Mouse (Mus musculus): ENCODE data around the gene Plcb4.

DNA sequence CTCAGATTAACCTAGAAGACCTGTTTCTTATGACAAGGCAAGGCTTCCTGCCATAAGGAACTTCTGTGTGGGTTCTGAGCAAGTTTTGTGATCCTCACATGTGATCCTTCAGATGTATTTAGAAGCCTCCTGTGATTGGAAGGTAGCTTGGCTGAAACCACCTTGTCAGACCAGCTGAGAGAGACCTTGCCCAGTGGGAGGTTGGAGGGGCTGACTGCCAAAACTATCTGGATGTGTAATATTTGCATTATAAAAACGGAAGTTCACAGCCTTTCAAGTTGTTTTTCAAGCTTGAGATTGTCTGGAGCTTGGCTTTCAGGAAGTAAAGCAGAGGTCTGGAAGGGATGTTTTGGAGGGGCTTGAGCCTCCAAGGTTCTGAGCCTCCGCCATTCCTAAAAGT lies 169.6 kb downstream of the Plcb4 start:
- no peak for TF ChIP-seq ZNF384 (IDR thresholded peaks at IDR 0.05; ENCODE audit: low read depth, low read length)
- no peak for TF ChIP-seq MAFK (IDR thresholded peaks at IDR 0.05; ENCODE audit: insufficient read depth, low read depth, low read length)
